8 mouse cellular contexts compared by ENCODE assay signal in genomic region chr7:31140302-31140701, GRCm38 (mm10). TPM values are rescaled to one million over a fixed set of nuclear protein-coding genes. Genes with fewer than 3 reads are reported as not detected.
"Had no signal": no experiment of that assay in that cellular context is flagged by ENCODE, and none has a peak within 500 bp of the region (broad histone marks: within the 10 kb centered on the region; RNA-seq: fewer than 3 reads in every experiment).

No protein-coding gene starts in this region.

- H3K27me3 ChIP-seq: liver, embryonic 15.5 days; neural tube, embryonic 12.5 days had no signal

- H3K9ac ChIP-seq: liver, embryonic 15.5 days; neural tube, embryonic 12.5 days had no signal

- H3K9me3 ChIP-seq: limb, embryonic 10.5 days; liver, embryonic 15.5 days; neural tube, embryonic 12.5 days had no signal

- H3K4me2 ChIP-seq: liver, embryonic 11.5 days; liver, embryonic 15.5 days; neural tube, embryonic 12.5 days had no signal

- H3K27ac ChIP-seq: left cerebral cortex, adult 2 months; limb, embryonic 10.5 days; liver, embryonic 15.5 days; midbrain, embryonic 10.5 days; neural tube, embryonic 12.5 days; stomach, postnatal 0 days had no signal

- H3K4me3 ChIP-seq: left cerebral cortex, adult 2 months; limb, embryonic 10.5 days; liver, embryonic 15.5 days; midbrain, embryonic 10.5 days; neural tube, embryonic 12.5 days had no signal

- H3K4me1 ChIP-seq: limb, embryonic 10.5 days; liver, embryonic 15.5 days; midbrain, embryonic 10.5 days; neural tube, embryonic 12.5 days had no signal

RNA-seq across cellular contexts. Expression of gene Scn1b, which starts 13.5 kb away (rescaled TPM):
- total RNA-seq: neutrophil, adult 5-6 weeks had no signal
